Mouse (Mus musculus): ENCODE measurements at regions not wholly inside any gene's neighbourhood (a gene's known extent, or its start where the extent isn't known, plus 50 kb on each side); places are given as distances from the start of the nearest gene placed in this dataset.

- TF ChIP-seq CTCF (IDR thresholded peaks at IDR 0.05; ENCODE audit: control insufficient read depth, insufficient read depth, insufficient read length), result no peak
- no peak for TF ChIP-seq CEBPB (IDR thresholded peaks at IDR 0.05; ENCODE audit: low read depth)
- TF ChIP-seq MYOG (IDR thresholded peaks at IDR 0.05; ENCODE audit: control insufficient read depth, extremely low read depth, insufficient read length), result no peak
- TF ChIP-seq USF1 (IDR thresholded peaks at IDR 0.05; ENCODE audit: low read depth), result no peak
- no peak for TF ChIP-seq MYOD1 (IDR thresholded peaks at IDR 0.05; ENCODE audit: control insufficient read depth, insufficient read length, low read depth)
- TF ChIP-seq MAX (IDR thresholded peaks at IDR 0.05), result no peak
- TF ChIP-seq FOSL1 (IDR thresholded peaks at IDR 0.05; ENCODE audit: insufficient read depth, low read length, poor library complexity, severe bottlenecking), result no peak
Observed at GRCm38 (mm10) chr16:63967407-63967806, 103.4 kb upstream of the Epha3 start.

Data from C2C12 (cell line).